Mouse (Mus musculus) midbrain, embryonic 15.5 days (tissue): ENCODE data around the gene Casc1. TPM values are rescaled to one million over a fixed set of nuclear protein-coding genes. Genes with fewer than 3 reads are reported as not detected.

Source experiments
- ATAC-seq: fragments of 200-750 bp; cut with Nextera tagmentation; replicated peaks from 2 replicates; pipeline ENCODE4 v1.8.0; 2017; ENCODE audit warnings: moderate TSS enrichment
- H3K27ac ChIP-seq: fragments of 300-500 bp; sonication (generic); 2 replicates; pipeline ENCODE4 v1.5.1; 2015; ENCODE audit warnings: mild to moderate bottlenecking, inconsistent platforms
- H3K27me3 ChIP-seq: fragments of 300-500 bp; sonication (generic); replicated peaks from 2 replicates; pipeline ENCODE4 v1.6.1; 2015; ENCODE audit warnings: inconsistent platforms
- H3K36me3 ChIP-seq: fragments of 300-500 bp; sonication (generic); replicated peaks from 2 replicates; pipeline ENCODE4 v1.6.1; 2015; ENCODE audit warnings: inconsistent platforms
- H3K4me1 ChIP-seq: fragments of 300-500 bp; sonication (generic); 2 replicates; pipeline ENCODE4 v1.6.1; 2015; ENCODE audit warnings: inconsistent platforms
- H3K4me2 ChIP-seq: fragments of 300-500 bp; sonication (generic); 2 replicates; pipeline ENCODE4 v1.6.1; 2015; ENCODE audit warnings: inconsistent platforms, mild to moderate bottlenecking, moderate library complexity
- H3K4me3 ChIP-seq: fragments of 300-500 bp; sonication (generic); 2 replicates; pipeline ENCODE4 v1.5.1; 2015; ENCODE audit warnings: mild to moderate bottlenecking, inconsistent platforms
- H3K9ac ChIP-seq: fragments of 300-500 bp; sonication (generic); 2 replicates; pipeline ENCODE4 v1.6.1; 2015; ENCODE audit warnings: mild to moderate bottlenecking, inconsistent platforms
- H3K9me3 ChIP-seq: fragments of 300-500 bp; sonication (generic); 2 replicates; pipeline ENCODE4 v1.6.1; 2016; ENCODE audit warnings: inconsistent platforms
- WGBS: fragments of 180-500 bp; shearing (Covaris S2); methylation state at CpG from one replicate; pipeline ENCODE4 v1.1.7; 2015; ENCODE audit warnings: mixed read lengths; 5-methylcytosine and 5-hydroxymethylcytosine counted together
- polyA plus RNA-seq: library from polyadenylated mRNA; unstranded; fragments of >200 nt; fragmentation: Nextera tagmentation; extraction: Ambion mirVana; gene quantifications from 2 replicates; pipeline ENCODE4 v1.2.1, GENCODE M21; 2015

The Casc1 gene
- 0.90 and 1.1 TPM in 2 replicates for polyA plus RNA-seq

DNA sequence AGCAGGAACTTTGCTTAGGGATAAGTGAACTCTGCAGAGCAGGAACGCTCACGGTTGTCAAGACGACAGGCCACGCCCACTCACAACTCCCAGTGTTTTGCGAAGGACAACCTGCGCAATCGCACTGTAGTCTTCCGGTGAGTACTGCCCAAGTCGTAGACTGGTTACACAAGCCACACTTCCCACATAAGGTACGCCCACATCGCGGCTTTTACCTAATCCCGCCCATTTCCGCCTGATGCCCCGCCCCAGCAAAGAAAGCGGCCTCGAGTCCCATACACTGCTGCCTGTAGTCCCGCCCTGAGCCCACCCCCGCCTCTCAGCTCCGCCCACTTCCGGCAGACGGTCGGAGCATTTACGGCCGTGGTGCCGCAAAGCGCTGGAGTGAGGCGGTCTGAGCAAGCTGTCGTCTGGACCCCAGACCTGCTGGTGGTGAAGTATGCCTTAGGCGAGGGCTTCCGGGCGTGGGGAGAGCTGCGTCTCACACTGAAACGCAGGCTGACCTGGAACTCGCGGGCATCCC lies at the start of gene Casc1, which contains the start of gene Etfrf1:
Gene Casc1 (minus strand): TSS at position 190 of the 523 bp plus-strand sequence.
Gene Etfrf1 (plus strand): TSS at position 319 of the 523 bp plus-strand sequence.
- Histone ChIP-seq H3K4me1 (peaks cover 17% of the 10 kb centered on the region), H3K9me3 (no peaks in the 10 kb centered on the region), H3K4me2 (peak within 1 kb of the TSS; percentile 60), H3K27me3 (no peaks in the 10 kb centered on the region), H3K4me3 (peak within 1 kb of the TSS; percentile 60), H3K27ac (peak within 1 kb of the TSS; percentile 91), H3K9ac (peak within 1 kb of the TSS; percentile 72), H3K36me3 (no peaks in the 10 kb centered on the region)
- ATAC-seq: peak; percentile 100
- under 1% methylated on average over 36 of the region's 36 CpGs for WGBS

- H3K4me1 ChIP-seq: no peaks in the 10 kb centered on the region
- H3K4me2 ChIP-seq: no peak overlapping the region
- WGBS: 53% methylated on average over 2 of the region's 2 CpGs
Measured at GRCm38 (mm10) chr6:145256701-145257073, 45.9 kb upstream of the Casc1 start.

GRCm38 (mm10) chr6:145255952-145256700 lies 45.3 kb upstream of the Casc1 start:
- ATAC-seq: no peak
- Histone ChIP-seq H3K36me3 (no peaks in the 10 kb centered on the region), H3K9ac (no peak overlapping the region), H3K4me3 (no peak overlapping the region), H3K4me2 (no peak overlapping the region), H3K9me3 (no peaks in the 10 kb centered on the region), H3K4me1 (peaks cover 3% of the 10 kb centered on the region; the same call in 1 of the 2 replicates), H3K27me3 (no peaks in the 10 kb centered on the region), H3K27ac (no peak overlapping the region)
- WGBS: 86% methylated on average over 13 of the region's 13 CpGs

More at GRCm38 (mm10) chr6:145256701-145257073, 45.9 kb upstream of the Casc1 start:
- H3K36me3 ChIP-seq: no peaks in the 10 kb centered on the region
- H3K27me3 ChIP-seq: no peaks in the 10 kb centered on the region
- H3K9ac ChIP-seq: no peak overlapping the region
- no peak overlapping the region for H3K27ac ChIP-seq
- H3K9me3 ChIP-seq: no peaks in the 10 kb centered on the region
- no peak for ATAC-seq
- no peak overlapping the region for H3K4me3 ChIP-seq

DNA sequence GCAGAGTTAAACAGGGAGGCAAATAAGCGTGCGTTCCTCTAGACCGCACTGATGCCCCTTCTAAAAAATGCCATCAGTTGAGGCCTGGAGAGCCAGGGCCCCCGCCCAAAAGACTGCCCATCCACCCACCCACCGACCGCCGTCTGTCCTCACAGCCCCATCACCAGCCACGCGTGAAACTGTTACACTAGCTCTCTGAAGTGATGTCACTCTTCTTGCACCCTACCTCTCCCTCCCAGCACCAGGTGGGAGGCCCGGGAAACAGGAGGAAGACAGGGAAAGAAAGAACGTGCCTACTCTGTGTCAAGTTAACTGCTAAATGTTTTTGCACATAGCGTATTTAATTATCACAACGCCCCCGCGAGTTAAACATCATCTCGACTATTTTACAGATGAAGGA lies 40.0 kb upstream of the Casc1 start:
- whole genome bisulfite sequencing: 11% methylated on average over 16 of the region's 16 CpGs
- peak overlapping the region; percentile 68 for H3K4me3 ChIP-seq
- H3K9ac ChIP-seq: peak overlapping the region; percentile 74
- H3K36me3 ChIP-seq: no peaks in the 10 kb centered on the region
- H3K9me3 ChIP-seq: no peaks in the 10 kb centered on the region
- ATAC-seq: peak; percentile 56
- H3K27me3 ChIP-seq: no peaks in the 10 kb centered on the region
- H3K4me1 ChIP-seq: peaks cover 23% of the 10 kb centered on the region
- H3K4me2 ChIP-seq: peak overlapping the region; percentile 77
- H3K27ac ChIP-seq: peak overlapping the region; percentile 91

GRCm38 (mm10) chr6:145250185-145250791 lies 39.5 kb upstream of the Casc1 start, which contains the start of gene Kras:
TSS of gene Kras (minus strand) at chr6:145250239.
- peak within 1 kb of the TSS; percentile 91 for H3K27ac ChIP-seq
- H3K4me2 ChIP-seq: peak within 1 kb of the TSS; percentile 77
- no peaks in the 10 kb centered on the region for H3K27me3 ChIP-seq
- no peaks in the 10 kb centered on the region for H3K36me3 ChIP-seq
- H3K4me3 ChIP-seq: peak within 1 kb of the TSS; percentile 68
- no peaks in the 10 kb centered on the region for H3K9me3 ChIP-seq
- peaks cover 23% of the 10 kb centered on the region for H3K4me1 ChIP-seq
- WGBS: under 1% methylated on average over 64 of the region's 83 CpGs
- ATAC-seq: peak; percentile 92
- peak within 1 kb of the TSS; percentile 74 for H3K9ac ChIP-seq

DNA sequence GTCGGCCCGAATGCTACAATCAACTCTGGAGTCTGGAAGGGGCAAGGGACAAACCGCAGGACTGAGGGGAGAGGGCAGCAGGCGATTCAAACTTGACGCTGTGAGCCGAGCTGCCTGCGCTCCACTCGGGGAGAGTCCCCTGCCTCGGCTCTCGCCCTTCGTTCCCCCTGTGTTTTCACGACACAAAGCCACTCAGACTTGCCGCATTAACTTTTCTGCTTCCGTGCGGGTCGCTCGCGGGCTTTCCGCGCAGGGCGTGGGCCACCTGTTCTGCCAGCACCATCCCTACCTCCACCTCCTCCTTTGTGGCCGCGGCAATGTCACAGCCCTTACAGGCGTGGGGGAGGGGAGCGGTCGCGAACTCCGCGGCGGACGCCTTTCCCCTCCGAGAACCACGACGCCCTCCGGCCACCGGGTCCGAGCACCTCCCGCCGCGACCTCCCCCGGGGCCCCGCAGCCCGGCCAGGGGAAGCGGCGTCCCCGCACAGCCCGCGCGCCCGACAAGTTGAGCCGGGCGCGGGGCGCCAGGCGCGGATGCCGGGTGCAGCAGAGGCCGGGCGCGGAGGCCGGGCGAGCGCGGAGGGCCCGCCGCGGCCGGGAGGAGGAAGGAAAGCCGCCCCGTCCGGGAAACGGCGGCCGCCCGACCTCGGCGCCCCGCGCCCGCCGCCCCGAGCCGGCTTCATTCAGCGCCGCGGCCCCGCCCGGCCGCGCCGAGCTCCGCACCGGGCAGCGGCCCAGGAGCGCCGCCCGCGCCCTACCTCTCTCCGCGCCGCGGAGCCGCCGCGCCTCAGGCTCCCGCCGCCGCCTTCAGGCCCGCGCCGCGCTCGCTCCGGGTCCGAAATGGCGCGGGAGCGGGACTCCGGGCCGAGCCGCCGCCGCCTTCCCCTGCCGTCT lies 38.7 kb upstream of the Casc1 start:
- H3K4me1 ChIP-seq: peaks cover 23% of the 10 kb centered on the region
- peak overlapping the region; percentile 77 for H3K4me2 ChIP-seq
- under 1% methylated on average over 80 of the region's 124 CpGs for WGBS
- H3K27me3 ChIP-seq: no peaks in the 10 kb centered on the region
- no peaks in the 10 kb centered on the region for H3K9me3 ChIP-seq
- H3K36me3 ChIP-seq: no peaks in the 10 kb centered on the region
- ATAC-seq: peak; percentile 63
- peak overlapping the region; percentile 68 for H3K4me3 ChIP-seq
- H3K9ac ChIP-seq: peak overlapping the region; percentile 74
- H3K27ac ChIP-seq: peak overlapping the region; percentile 91

DNA sequence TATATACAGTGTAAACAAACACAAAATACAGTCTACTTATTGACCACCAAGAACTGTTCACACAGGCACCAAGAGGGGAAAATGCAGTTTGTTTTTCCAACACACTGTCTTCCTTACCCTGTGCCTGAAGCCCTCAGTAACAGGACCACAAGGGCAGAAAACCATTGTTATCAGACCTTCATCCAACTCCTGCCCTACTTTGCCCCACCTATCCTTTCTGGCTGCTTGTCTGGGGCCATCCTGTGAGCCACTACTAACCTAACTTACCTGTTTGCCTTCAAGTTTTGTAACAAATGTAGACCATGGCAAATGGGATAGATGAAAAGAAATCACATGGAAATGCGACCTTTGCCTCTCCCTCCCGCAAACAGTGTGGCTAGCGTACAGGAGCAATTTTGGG lies 37.1 kb upstream of the Casc1 start:
- H3K9ac ChIP-seq: 0 out of 2 replicates have a peak overlapping the region, but pooled peaks have one; percentile 8
- H3K27ac ChIP-seq: no peak overlapping the region
- no peaks in the 10 kb centered on the region for H3K36me3 ChIP-seq
- H3K4me2 ChIP-seq: peak overlapping the region; percentile 77
- peak overlapping the region; percentile 12; the same call in 1 of the 2 replicates for H3K4me3 ChIP-seq
- no peak for ATAC-seq
- H3K27me3 ChIP-seq: no peaks in the 10 kb centered on the region
- H3K4me1 ChIP-seq: peaks cover 23% of the 10 kb centered on the region
- H3K9me3 ChIP-seq: no peaks in the 10 kb centered on the region
- 59% methylated on average over 3 of the region's 3 CpGs for WGBS

- no peak overlapping the region for H3K27ac ChIP-seq
- no peak overlapping the region for H3K9ac ChIP-seq
- peaks cover 23% of the 10 kb centered on the region for H3K4me1 ChIP-seq
- 93% methylated on average over 5 of the region's 5 CpGs for WGBS
- H3K36me3 ChIP-seq: no peaks in the 10 kb centered on the region
- no peak for ATAC-seq
- no peaks in the 10 kb centered on the region for H3K27me3 ChIP-seq
- no peak overlapping the region for H3K4me3 ChIP-seq
- no peaks in the 10 kb centered on the region for H3K9me3 ChIP-seq
- no peak overlapping the region for H3K4me2 ChIP-seq
Measured at GRCm38 (mm10) chr6:145246841-145247240, 36.0 kb upstream of the Casc1 start.

DNA sequence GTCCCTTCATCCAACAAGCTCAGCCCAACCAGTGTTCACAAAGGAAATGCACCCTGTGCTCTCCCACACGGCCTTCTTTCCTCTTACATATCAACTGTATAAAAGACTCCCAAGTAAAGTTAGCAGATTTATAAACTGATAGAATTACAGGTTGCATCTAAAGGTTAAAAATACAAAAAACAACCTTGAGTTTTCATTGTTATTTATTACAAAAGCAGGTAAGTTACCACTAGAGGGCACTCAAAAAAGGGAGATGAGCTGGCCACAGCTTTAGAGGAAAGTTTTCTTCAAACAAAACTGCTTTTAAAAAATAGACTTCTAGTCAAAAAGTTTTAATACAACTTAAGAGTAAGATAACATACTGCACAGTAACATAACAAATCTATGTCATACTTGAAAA lies 31.7 kb upstream of the Casc1 start:
- WGBS: 45% methylated on average over 1 of the region's 1 CpGs
- Histone ChIP-seq H3K4me1 (peaks cover 7% of the 10 kb centered on the region), H3K27ac (no peak overlapping the region), H3K27me3 (no peaks in the 10 kb centered on the region), H3K9ac (no peak overlapping the region), H3K36me3 (no peaks in the 10 kb centered on the region), H3K4me2 (no peak overlapping the region), H3K9me3 (no peaks in the 10 kb centered on the region), H3K4me3 (no peak overlapping the region)
- no peak for ATAC-seq

GRCm38 (mm10) chr6:145240285-145240684 lies 29.5 kb upstream of the Casc1 start:
- no peak overlapping the region for H3K4me2 ChIP-seq
- no peaks in the 10 kb centered on the region for H3K9me3 ChIP-seq
- no peak overlapping the region for H3K27ac ChIP-seq
- ATAC-seq: no peak
- 91% methylated on average over 6 of the region's 6 CpGs for whole genome bisulfite sequencing
- no peak overlapping the region for H3K9ac ChIP-seq
- no peak overlapping the region for H3K4me3 ChIP-seq
- no peaks in the 10 kb centered on the region for H3K4me1 ChIP-seq
- no peaks in the 10 kb centered on the region for H3K27me3 ChIP-seq
- no peaks in the 10 kb centered on the region for H3K36me3 ChIP-seq

- Histone ChIP-seq H3K36me3 (no peaks in the 10 kb centered on the region), H3K9me3 (no peaks in the 10 kb centered on the region), H3K4me1 (no peaks in the 10 kb centered on the region), H3K9ac (no peak overlapping the region), H3K27me3 (no peaks in the 10 kb centered on the region), H3K4me2 (no peak overlapping the region), H3K4me3 (no peak overlapping the region), H3K27ac (no peak overlapping the region)
- no peak for ATAC-seq
- WGBS: 85% methylated on average over 4 of the region's 4 CpGs
Measured at GRCm38 (mm10) chr6:145237148-145237547, 26.3 kb upstream of the Casc1 start.
